Mouse (Mus musculus) kidney, adult 2 months (tissue): Measurements from ENCODE around the gene Neurl4. TPM values are rescaled to one million over a fixed set of nuclear protein-coding genes. Genes with fewer than 3 reads are reported as not detected.
A peak's percentile ranks its signal among the peaks of the same experiment; 100 is the strongest.

Source experiments
- DNase-seq: peaks from one replicate; pipeline ENCODE4 v3.0.0; 2021
- H3K27ac ChIP-seq: fragments of 200-500 bp; 2 replicates; pipeline ENCODE4 v1.5.1; 2012; ENCODE audit warnings: low read depth, low read length, control low read depth, inconsistent platforms; ENCODE audit not compliant: insufficient read depth
- H3K27me3 ChIP-seq: fragments of 200-500 bp; replicated peaks from 2 replicates; pipeline ENCODE4 v1.6.1; 2012; ENCODE audit warnings: mild to moderate bottlenecking, moderate library complexity, low read length, inconsistent platforms; ENCODE audit not compliant: control insufficient read depth, insufficient read depth
- H3K36me3 ChIP-seq: fragments of 200-500 bp; 2 replicates; pipeline ENCODE4 v1.6.1; 2012; ENCODE audit warnings: mild to moderate bottlenecking, moderate library complexity, low read length, inconsistent platforms; ENCODE audit not compliant: control insufficient read depth, insufficient read depth
- H3K4me1 ChIP-seq: fragments of 200-500 bp; 2 replicates; pipeline ENCODE4 v1.6.1; 2011; ENCODE audit warnings: low read length; ENCODE audit not compliant: control insufficient read depth, insufficient read depth
- H3K4me3 ChIP-seq: fragments of 200-500 bp; 2 replicates; pipeline ENCODE4 v1.5.1; 2011; ENCODE audit warnings: mild to moderate bottlenecking, low read depth, low read length, control low read depth; ENCODE audit not compliant: insufficient read depth
- CTCF ChIP-seq: fragments of 200-500 bp; conservative IDR thresholded peaks from 2 replicates; pipeline ENCODE4 v1.5.1; 2011; ENCODE audit warnings: low read depth, mild to moderate bottlenecking, control low read depth, low read length, moderate library complexity, mixed read lengths; ENCODE audit not compliant: insufficient read depth, insufficient read length
- POLR2A ChIP-seq: fragments of 200-500 bp; IDR thresholded peaks from one replicate; pipeline ENCODE4 v1.6.1; 2011; ENCODE audit warnings: low read depth, low read length, control low read depth
- WGBS: fragments of 180-500 bp; shearing (Covaris S2); methylation state at CpG from one replicate; pipeline ENCODE4 v1.1.7; 2018; 5-methylcytosine and 5-hydroxymethylcytosine counted together
- polyA plus RNA-seq: library from polyadenylated mRNA; depleted of rRNA; stranded (reverse); fragments of >200 nt; gene quantifications from 2 replicates; pipeline ENCODE4 v1.2.3, GENCODE M21; 2012

Neurl4 gene
- polyA plus RNA-seq, 1 experiment, result 72.0 TPM

GRCm38 (mm10) chr11:69937834-69938233, 37.0 kb downstream of the Neurl4 start:
- TF ChIP-seq POLR2A, result no peak
- TF ChIP-seq CTCF, result no peak
- Histone ChIP-seq H3K27me3 (0 out of 2 replicates have a peak, but pooled peaks cover 1% of the 10 kb centered on the region), H3K36me3 (no peaks in the 10 kb centered on the region), H3K4me1 (peaks cover 9% of the 10 kb centered on the region), H3K4me3 (no peak overlapping the region), H3K27ac (peak overlapping the region; percentile 73)
- DNase-seq, result peak; percentile 44
- 53% methylated on average over 5 of the region's 5 CpGs for WGBS

- 49% methylated on average over 9 of the region's 9 CpGs for WGBS
- Histone ChIP-seq H3K4me1 (peaks cover 9% of the 10 kb centered on the region), H3K36me3 (no peaks in the 10 kb centered on the region), H3K27ac (peak overlapping the region; percentile 73), H3K27me3 (0 out of 2 replicates have a peak, but pooled peaks cover 1% of the 10 kb centered on the region), H3K4me3 (no peak overlapping the region)
- TF ChIP-seq CTCF (no peak), POLR2A (no peak)
- DNase-seq, result peak; percentile 40
These were observed 37.6 kb downstream of the Neurl4 start for GRCm38 (mm10) chr11:69938401-69938979.

GRCm38 (mm10) chr11:69939181-69939580, 38.3 kb downstream of the Neurl4 start:
- no peaks in the 10 kb centered on the region for H3K36me3 ChIP-seq
- 63% methylated on average over 5 of the region's 5 CpGs for WGBS
- H3K27me3 ChIP-seq, result 0 out of 2 replicates have a peak, but pooled peaks cover 1% of the 10 kb centered on the region
- 0 out of 2 replicates have a peak overlapping the region, but pooled peaks have one; percentile 73 for H3K27ac ChIP-seq
- no peak for DNase-seq
- TF ChIP-seq POLR2A (no peak), CTCF (no peak)
- H3K4me3 ChIP-seq, result no peak overlapping the region
- peaks cover 9% of the 10 kb centered on the region for H3K4me1 ChIP-seq

DNA sequence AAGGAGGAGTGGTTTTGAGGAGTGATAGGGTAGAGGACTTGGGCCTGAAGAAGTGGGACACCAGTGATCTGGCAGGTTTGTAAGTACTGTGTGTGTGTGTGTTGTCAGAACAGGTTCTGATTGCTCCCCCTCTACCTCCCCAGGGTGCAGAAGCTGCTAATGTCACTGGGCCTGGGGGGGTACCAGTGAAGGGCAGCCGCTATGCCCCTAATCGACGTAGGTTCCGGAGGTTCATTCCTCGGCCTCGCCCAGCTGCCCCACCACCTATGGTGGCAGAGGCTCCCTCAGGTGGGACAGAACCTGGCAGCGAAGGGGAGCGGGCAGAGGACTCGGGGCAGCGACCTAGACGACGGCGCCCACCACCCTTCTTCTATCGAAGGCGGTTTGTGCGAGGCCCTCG, 38.9 kb downstream of the Neurl4 start:
- TF ChIP-seq POLR2A, result no peak
- TF ChIP-seq CTCF, result no peak
- H3K27ac ChIP-seq, result no peak overlapping the region
- no peak for DNase-seq
- 0 out of 2 replicates have a peak, but pooled peaks cover 1% of the 10 kb centered on the region for H3K27me3 ChIP-seq
- H3K4me1 ChIP-seq, result peaks cover 9% of the 10 kb centered on the region
- no peak overlapping the region for H3K4me3 ChIP-seq
- no peaks in the 10 kb centered on the region for H3K36me3 ChIP-seq
- WGBS, result 95% methylated on average over 17 of the region's 17 CpGs

- WGBS, result 84% methylated on average over 4 of the region's 4 CpGs
- no peak for TF ChIP-seq CTCF
- TF ChIP-seq POLR2A, result no peak
- Histone ChIP-seq H3K27ac (no peak overlapping the region), H3K36me3 (no peaks in the 10 kb centered on the region), H3K4me3 (no peak overlapping the region), H3K4me1 (peaks cover 7% of the 10 kb centered on the region; the same call in 1 of the 2 replicates), H3K27me3 (0 out of 2 replicates have a peak, but pooled peaks cover 1% of the 10 kb centered on the region)
- DNase-seq, result no peak
These were observed 40.1 kb downstream of the Neurl4 start for GRCm38 (mm10) chr11:69940962-69941361.

- 0 out of 2 replicates have a peak, but pooled peaks cover 4% of the 10 kb centered on the region for H3K4me1 ChIP-seq
- H3K36me3 ChIP-seq, result no peaks in the 10 kb centered on the region
- no peak for DNase-seq
- no peaks in the 10 kb centered on the region for H3K27me3 ChIP-seq
- H3K4me3 ChIP-seq, result no peak overlapping the region
- no peak overlapping the region for H3K27ac ChIP-seq
- WGBS, result 76% methylated on average over 13 of the region's 13 CpGs
- TF ChIP-seq CTCF (no peak), POLR2A (no peak)
These were observed 44.3 kb downstream of the Neurl4 start for GRCm38 (mm10) chr11:69945216-69945615.

GRCm38 (mm10) chr11:69945997-69946891, 45.4 kb downstream of the Neurl4 start:
- Histone ChIP-seq H3K36me3 (no peaks in the 10 kb centered on the region), H3K4me1 (0 out of 2 replicates have a peak, but pooled peaks cover 4% of the 10 kb centered on the region), H3K27me3 (no peaks in the 10 kb centered on the region), H3K27ac (peak overlapping the region; percentile 54), H3K4me3 (no peak overlapping the region; the same call in 1 of the 2 replicates)
- TF ChIP-seq CTCF (no peak), POLR2A (no peak)
- 87% methylated on average over 18 of the region's 18 CpGs for WGBS
- no peak for DNase-seq
